Mouse (Mus musculus) hematopoietic stem cell, adult 5-6 weeks (primary cell): ENCODE data around the gene Tfap2c. TPM values are rescaled to one million over a fixed set of nuclear protein-coding genes. Genes with fewer than 3 reads are reported as not detected.

ENCODE experiments used
- ATAC-seq, 2 experiments: fragments of 125-278 bp in 1 of 2; replicated peaks in 1 of 2; 2 replicates each; pipeline ENCODE4 v1.8.0; 2016 to 2017; ENCODE audit warnings: inconsistent platforms in 2 of 2, mild to moderate bottlenecking in 2 of 2, moderate number of reproducible peaks in 2 of 2, low read depth in 1 of 2, moderate TSS enrichment in 1 of 2; ENCODE audit not compliant: low FRiP score in 2 of 2, poor library complexity in 2 of 2, severe bottlenecking in 2 of 2, insufficient read depth in 1 of 2, low TSS enrichment in 1 of 2
- total RNA-seq: library from RNA; stranded (forward); fragments of 172-1452, 232-1000 nt; gene quantifications from 2 replicates; pipeline ENCODE4 v1.2.3, GENCODE M21; 2017

Gene Tfap2c
- total RNA-seq = not detected in 2 replicates

DNA sequence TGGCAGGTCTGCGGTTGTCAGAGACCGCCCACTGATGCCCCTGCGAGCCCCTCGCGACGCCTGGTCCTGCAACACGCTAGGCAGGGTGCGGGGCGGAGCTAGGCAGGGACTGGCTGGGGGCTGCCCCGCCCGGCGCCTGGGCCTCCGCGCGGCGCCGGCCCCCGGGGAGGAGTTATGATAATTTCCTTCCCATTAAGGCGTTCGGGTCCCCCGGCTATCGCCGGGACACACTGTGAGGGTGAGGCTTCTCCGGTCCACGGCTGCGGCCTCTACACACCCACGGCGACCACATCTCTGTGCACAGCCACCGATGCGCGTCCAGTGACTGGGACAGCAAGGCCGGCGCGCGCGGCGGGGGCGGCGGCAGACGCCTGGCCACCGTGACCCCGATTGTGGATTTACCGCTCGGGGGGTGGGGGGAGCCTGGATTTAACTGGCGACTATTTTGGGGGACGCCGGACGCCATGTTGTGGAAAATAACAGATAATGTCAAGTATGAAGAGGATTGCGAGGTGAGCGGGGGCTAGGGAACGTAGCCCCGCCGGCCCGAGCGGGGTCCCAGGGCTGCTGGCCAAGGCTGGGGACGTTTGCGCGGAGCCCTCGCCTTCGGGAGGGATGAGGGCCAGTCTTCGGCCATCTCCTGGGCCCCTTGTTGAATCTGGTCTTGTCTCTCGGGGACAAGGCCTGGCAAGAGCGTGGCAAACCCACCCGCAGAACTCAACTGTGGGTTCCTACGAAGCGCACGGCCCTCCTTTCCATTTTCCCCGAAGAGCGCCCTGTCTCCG is at the start of gene Tfap2c:
Tfap2c (plus strand) TSS at position 223 of the 785 bp plus-strand sequence.
- ATAC-seq = no peak

DNA sequence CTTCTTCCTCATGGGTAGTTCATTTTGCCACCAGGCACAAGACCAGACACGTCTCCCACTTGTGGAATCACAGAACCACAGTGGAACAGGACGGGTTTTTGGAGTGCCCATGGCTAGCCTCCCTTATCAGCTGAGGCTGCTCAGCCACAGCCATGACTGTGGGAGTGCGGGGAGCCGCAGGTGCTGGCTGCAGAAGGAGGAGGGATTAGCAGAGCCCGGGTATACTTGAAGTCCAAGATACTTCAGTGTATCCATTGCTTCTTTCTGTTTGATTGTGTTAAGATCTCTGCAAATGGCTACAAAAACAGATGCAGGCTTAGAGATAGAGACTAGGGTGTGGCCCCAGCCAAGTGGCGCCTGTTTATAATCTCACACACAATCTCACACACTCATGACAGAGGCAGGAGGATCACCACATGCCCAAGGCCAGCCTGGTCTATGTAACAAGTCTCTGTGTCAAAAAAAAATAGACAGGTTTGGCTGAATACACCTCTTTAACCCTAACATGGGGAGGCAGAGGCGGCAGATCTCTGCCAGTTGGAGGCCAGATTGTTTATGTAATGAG is 48.6 kb upstream of the Tfap2c start:
- ATAC-seq = no peak

DNA sequence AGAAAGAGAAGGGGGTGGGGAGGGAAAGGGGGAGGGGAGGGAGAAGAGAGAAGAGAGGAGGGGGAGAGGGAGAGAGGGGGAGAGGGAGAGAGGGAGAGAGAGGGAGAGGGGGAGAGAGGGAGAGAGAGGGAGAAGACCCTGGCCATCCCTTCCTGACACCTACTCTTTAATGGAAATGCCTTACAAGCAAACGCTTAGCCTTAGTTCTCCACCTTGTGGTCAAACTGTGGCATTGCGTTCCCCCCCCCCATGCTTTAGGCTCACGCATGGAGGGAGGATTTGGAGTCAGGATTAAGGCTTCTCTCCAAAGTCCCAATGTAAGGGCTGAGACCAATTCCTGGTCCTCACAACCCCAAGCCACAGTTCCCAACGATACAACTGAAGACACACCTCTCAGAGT is 48.1 kb upstream of the Tfap2c start:
- peak; percentile 64 to 73; a peak in 3 of 4 replicates for ATAC-seq

DNA sequence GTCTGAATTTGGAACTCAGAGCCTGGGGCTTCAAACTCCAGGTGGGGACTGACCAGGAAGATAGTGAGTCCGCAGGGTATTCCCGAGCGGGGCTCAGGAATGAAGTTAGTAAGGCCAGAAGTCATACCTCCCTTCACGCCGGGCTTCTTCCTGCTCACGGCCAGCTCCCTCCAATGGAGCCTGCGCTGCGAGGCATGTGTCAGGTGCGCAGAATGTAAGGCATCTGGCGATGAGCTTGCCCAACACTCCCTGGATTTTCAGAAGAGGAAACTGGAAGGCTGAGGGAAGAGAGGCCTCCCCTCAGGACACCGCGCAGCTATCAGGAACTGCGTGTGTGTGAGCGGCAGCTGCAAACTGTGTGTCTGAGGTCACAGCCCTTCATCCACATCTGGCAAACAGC is 47.2 kb upstream of the Tfap2c start:
- no peak for ATAC-seq

DNA sequence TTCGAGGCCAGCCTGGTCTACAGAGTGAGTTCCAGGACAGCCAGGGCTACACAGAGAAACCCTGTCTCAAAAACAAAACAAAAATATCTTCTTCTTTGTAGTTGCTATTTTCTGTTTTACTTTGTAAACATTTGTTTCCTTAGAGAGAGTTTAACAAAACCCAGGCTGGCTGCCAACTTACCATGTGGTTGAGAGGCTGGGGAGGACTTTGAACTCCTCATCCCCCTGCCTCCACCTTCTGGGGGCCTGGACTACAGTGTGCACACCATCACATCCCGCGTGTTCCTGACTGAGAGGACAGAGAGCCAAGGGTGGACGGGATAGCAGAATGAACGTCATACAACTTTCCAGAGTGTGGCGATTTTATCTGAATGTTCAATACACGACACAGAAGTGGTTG is 43.3 kb upstream of the Tfap2c start:
- no peak for ATAC-seq

DNA sequence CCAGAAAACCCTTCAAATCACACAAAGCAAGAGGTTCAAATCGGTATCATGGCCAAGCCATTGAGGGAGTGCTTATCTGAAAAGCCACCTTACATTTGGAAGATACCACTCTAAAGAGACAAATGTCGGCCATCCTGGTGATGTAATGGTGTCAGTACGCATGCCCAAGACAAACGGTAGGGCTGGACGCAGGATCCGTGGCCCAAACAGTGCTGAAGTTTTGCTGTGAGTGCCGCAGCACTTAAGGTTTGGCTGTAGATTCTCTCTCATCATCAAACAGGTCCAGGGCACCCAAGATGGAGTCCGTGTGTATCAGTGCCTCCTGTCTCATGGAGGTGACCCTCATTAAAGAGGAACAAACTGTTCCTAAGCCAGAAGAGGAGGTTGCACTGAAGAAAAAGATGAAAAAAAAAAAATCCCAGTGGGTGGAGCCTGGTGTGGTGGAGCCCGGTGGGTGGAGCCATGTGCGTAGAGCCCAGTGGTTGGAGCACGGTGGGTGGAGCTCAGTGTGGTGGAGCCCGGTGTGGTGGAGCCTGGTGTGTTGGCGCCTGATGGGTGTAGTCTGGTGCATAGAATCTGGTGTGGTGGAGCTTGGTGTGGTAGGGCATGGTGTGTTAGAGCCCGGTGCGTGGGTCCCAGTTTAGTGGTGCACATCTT is 39.2 kb upstream of the Tfap2c start:
- no peak for ATAC-seq

DNA sequence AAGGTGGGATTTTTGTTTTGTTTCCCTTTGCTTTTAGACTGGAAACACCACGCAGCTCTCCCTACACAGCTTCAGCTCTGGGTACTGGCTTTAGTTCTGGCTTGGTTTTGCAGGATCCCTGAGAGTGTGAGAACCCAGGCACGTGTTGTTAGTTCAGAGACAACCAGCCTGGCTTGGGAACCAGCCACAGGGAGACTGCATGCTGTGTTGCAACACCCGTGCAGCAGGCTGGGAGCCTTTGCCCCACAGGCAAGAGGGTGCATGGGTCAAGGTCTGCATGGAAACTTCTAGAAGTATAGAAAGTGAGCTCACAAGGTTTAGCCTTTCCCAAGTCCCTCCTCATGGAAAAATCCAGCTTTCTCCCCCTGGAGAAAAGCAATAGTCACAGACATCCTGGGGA is 38.5 kb upstream of the Tfap2c start:
- no peak for ATAC-seq

DNA sequence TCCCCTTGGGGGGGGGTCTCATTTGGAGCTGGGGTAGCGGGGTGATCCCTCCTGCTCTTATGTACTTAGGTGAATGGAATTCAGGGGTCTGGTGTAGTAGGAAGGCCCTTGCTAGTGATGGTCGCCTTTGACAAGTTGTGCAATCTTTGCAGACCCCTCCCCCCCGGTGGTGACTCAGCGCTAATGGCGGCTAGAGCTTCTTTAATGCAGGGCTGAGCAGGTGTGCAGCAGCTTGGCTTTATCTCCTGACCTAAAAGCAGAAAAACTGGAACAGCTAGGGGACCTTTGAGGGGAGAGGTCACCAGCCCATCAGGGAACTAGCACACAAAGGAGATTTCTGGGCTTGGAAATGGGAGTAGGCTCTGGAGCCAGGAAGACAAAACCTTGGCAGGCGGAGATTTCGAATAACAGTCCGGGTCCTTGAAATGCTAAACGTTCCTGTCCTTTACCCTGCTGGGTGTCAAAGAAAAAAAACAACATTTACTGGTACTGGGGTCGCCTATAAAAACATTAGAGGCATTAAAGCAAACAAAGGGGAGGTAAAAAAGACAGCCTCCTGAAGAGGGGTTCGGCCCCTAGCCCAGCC is 32.9 kb upstream of the Tfap2c start:
- no peak for ATAC-seq

DNA sequence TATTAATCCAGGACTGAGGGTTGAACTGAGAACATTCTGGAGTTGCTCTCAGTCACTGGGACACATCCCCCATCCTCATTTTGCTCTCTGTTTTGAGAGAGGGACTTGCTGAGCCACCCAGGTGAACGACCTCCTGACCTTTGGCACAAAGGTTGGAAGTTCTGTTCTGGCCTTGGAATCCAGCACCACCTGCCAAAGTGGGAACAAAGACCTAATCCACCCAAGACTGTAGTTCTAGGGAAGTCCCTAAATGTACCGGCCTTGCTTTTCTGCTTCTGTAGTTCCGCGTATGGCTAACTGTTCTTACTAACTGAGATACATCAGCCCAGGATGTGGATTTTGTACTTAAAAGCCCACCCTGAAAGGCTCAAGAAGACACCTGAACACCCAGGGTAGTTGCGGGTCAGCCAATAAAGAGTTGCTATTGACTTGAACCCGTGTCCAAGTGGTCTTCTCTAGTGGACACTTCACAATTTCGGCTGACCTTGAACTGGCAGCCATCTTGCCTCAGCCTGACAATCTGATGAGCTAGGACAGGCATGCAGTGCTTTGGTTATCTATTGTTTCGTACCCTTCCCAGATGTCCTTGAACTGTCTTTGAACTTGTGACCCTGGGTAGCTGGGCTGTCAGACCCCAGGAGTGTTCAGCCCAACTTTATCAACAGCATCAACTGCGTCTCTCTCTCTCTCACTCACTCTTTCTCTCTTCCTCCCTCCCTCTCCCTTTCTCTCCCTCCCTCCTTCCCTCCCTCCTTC is 28.6 kb upstream of the Tfap2c start:
- ATAC-seq = no peak

DNA sequence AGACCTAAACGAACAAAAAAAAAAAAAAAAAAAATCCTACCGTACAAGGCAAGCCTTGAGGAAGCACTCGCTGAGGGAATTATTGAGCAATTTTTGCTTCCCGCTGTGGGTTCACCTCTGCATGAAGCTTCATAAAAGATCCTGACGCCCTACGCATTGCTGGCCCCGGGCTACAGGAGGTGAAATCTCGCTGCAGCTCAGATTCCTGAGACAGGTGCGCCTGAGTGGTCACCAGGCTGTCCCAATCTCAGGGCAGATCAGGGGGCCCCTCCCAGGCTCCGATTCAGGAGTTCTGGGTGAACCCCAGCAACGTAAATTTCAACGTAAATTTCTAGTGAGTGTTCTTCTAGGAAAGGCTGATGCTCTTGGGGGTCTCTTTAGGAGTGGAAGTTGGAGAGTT is 26.9 kb upstream of the Tfap2c start:
- no peak for ATAC-seq

DNA sequence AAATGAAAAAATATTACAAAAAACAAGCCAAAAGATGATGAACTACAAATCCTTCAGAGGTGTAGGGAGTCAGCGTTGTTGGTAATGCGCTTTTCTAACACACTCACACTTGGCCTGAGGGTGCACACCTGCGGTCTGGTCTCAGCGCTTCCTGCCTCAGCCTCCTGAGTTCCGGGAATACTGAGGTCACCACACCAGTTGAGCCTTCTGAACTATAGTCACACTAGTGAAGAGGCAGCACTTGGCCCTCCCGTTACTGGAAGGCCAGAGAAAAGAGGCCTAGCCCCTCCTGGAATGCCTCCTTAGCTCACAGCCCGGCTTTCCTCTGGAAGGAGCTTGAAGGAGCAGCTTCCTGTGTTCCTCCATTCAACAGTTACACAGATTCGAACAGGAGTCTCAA is 22.2 kb upstream of the Tfap2c start:
- ATAC-seq = no peak

DNA sequence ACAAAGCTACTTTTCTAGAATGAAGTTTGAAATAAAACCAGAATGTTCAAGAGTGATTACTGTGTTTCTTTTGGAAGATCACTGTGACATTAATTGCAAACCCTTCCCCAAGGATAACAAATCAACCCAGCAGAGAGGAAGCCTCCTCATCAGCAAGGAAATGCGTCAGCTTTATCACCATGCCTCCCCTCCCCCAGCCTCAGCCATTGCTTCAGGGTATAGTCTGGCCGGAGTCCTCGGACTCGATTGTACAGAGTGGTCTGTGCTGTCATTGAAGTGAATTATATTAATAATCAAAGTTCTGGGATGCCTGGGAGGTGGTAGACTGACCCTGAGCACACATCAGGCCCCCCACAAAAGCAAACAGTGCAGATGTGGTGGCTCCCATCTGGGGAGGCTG is 5.4 kb upstream of the Tfap2c start:
- no peak for ATAC-seq

DNA sequence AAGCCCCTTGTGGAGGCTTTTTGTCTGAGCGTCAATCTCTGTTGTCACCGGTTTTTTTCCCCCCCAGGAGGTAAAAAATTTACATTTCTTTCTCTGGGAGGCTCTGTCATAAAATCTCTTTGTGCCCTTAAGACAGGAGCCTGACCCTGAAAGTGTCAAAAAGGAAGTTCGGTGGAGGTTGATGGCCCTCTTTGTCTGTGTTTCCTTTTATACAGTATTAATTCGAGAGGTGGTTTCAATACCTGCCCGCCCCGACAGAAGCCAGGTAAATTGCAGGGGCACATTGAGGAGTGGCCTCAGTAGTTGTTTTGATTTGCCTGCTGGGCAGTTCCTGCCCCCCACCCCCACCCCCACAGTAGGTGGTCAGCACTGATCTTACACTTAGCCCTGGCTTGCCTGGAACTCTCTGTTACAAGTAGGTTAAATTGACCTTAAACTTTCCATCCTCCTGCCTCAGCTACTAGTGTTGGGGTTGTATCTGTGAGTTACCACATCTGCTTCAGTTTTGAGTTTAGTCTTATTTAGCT is 4.7 kb upstream of the Tfap2c start:
- ATAC-seq = no peak

DNA sequence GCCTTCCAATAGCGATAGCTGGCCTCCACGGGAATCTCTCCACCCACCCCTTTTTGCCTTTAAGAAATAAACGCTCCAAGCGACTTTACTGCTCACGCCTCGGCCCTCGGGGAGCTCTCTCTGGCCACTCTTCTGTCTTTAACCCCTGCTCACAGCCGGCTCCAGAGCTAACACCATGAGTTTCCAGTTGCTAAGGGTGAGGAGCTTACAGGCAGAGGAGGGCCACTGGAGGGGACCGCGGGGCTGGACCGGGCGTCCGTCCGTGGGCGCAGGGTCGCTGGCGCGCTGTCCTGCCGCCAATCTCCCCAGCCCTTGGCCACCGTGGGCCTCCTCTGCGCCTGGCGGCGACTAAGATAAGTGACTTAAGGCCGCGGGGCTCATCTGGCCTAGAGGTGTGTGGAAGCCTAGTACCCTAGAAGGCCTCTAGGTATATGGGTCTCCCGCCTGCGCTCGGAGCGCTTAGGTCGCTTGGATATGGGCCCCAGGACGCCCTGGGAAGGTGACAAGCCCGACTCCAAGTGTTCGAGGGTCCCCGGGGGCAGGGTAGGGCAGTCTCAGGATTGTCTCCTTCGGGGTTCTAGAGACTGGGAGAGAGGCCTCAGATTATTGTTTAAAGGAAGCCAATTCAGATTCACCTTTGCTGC is 3.7 kb upstream of the Tfap2c start:
- ATAC-seq = no peak

DNA sequence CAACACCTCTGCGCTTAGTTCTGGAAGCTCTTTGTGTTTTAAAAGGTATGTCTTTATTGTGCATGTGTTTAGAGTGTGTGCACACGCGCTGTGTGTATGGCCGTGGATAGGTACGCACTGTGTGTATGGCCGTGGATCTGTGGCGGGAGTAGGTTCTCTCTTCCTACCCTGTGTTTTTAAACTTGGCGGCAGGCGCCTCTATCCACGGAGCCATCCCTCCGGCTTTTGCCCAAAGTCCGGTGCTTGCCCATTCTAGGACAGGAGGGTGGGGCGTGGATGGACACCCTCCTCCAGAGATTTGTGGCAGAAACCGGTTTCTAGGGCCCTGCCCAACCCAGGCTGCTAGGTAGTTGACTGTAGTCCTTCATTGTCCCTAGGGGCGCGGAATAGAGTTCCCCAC is 2.8 kb upstream of the Tfap2c start:
- ATAC-seq = no peak

DNA sequence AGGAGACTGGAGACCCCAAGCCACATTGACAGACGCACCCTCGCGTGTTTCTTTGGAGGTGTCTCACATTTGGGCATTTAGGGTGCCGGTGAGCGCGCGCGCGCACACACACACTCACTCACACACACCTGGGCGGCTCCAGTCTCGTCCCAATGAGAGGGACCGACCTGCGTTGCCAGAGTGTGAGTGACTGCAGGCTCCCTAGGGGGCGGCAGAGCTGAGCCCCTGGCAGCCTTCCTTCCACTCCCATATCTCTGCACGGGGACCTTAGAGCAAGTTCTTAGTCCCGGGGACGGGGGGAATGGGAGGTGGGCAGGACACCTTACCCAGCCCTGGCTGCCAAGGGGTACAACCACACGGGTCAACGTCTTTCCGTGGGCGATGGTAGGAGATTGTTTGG is 2.3 kb upstream of the Tfap2c start:
- ATAC-seq = peak; percentile 53 to 67
